Mouse (Mus musculus) G1E (cell line): ENCODE measurements around the gene C530008M17Rik.

Experiments
- CTCF ChIP-seq: IDR thresholded peaks from 2 replicates; pipeline ENCODE4 v1.5.1; 2012; ENCODE audit warnings: low read depth, low read length, inconsistent platforms, mixed read lengths
- GATA1 ChIP-seq: IDR thresholded peaks from 2 replicates; pipeline ENCODE4 v1.6.1; 2012; ENCODE audit warnings: borderline replicate concordance, low read length, inconsistent platforms, mixed read lengths
- GATA2 ChIP-seq: IDR thresholded peaks from 2 replicates; pipeline ENCODE4 v1.6.1; 2012; ENCODE audit warnings: low read depth, low read length, inconsistent platforms, borderline replicate concordance
- POLR2AphosphoS5 ChIP-seq: IDR thresholded peaks from 2 replicates; pipeline ENCODE4 v1.6.1; 2012; ENCODE audit warnings: low read depth, low read length, inconsistent platforms; ENCODE audit not compliant: insufficient replicate concordance
- TAL1 ChIP-seq: conservative IDR thresholded peaks from 2 replicates; pipeline ENCODE4 v1.6.1; 2012; ENCODE audit warnings: low read depth, low read length, inconsistent platforms, mixed read lengths

GRCm38 (mm10) chr5:76670183-76670582, 13.9 kb downstream of the C530008M17Rik start:
- TF ChIP-seq CTCF (no peak), POLR2AphosphoS5 (no peak), GATA1 (no peak), GATA2 (no peak), TAL1 (no peak)
